Mouse (Mus musculus) heart, embryonic 12.5 days (tissue): ENCODE measurements around the gene Camkk1. TPM values are rescaled to one million over a fixed set of nuclear protein-coding genes. Genes with fewer than 3 reads are reported as not detected.

Source experiments
- ATAC-seq: fragments of 200-750 bp; cut with Nextera tagmentation; 2 replicates; pipeline ENCODE4 v1.8.0; 2017; ENCODE audit warnings: moderate TSS enrichment, moderate library complexity; ENCODE audit not compliant: insufficient number of reproducible peaks, low FRiP score
- H3K27ac ChIP-seq: fragments of 300-500 bp; sonication (generic); 2 replicates; pipeline ENCODE4 v1.5.1; 2016; ENCODE audit warnings: mild to moderate bottlenecking, moderate library complexity; ENCODE audit not compliant: poor library complexity, severe bottlenecking
- H3K27me3 ChIP-seq: fragments of 300-500 bp; sonication (generic); replicated peaks from 2 replicates; pipeline ENCODE4 v1.6.1; 2016; ENCODE audit warnings: mild to moderate bottlenecking, moderate library complexity
- H3K36me3 ChIP-seq: fragments of 300-500 bp; sonication (generic); 2 replicates; pipeline ENCODE4 v1.6.1; 2016; ENCODE audit warnings: mild to moderate bottlenecking, moderate library complexity
- H3K4me1 ChIP-seq: fragments of 300-500 bp; sonication (generic); replicated peaks from 2 replicates; pipeline ENCODE4 v1.6.1; 2016; ENCODE audit warnings: mild to moderate bottlenecking
- H3K4me2 ChIP-seq: fragments of 300-500 bp; sonication (generic); 2 replicates; pipeline ENCODE4 v1.6.1; 2016; ENCODE audit warnings: mild to moderate bottlenecking, moderate library complexity
- H3K4me3 ChIP-seq: fragments of 300-500 bp; sonication (generic); 2 replicates; pipeline ENCODE4 v1.5.1; 2016; ENCODE audit warnings: mild to moderate bottlenecking
- H3K9ac ChIP-seq: fragments of 300-500 bp; sonication (generic); 2 replicates; pipeline ENCODE4 v1.6.1; 2016; ENCODE audit warnings: mild to moderate bottlenecking, moderate library complexity
- H3K9me3 ChIP-seq: fragments of 300-500 bp; sonication (generic); replicated peaks from 2 replicates; pipeline ENCODE4 v1.6.1; 2016; ENCODE audit warnings: mild to moderate bottlenecking, moderate library complexity
- WGBS: fragments of 180-500 bp; shearing (Covaris S2); methylation state at CpG from one replicate; pipeline ENCODE4 v1.1.7; 2016; 5-methylcytosine and 5-hydroxymethylcytosine counted together
- polyA plus RNA-seq: library from polyadenylated mRNA; unstranded; fragments of >200 nt; fragmentation: Nextera tagmentation; extraction: Ambion mirVana; gene quantifications from 2 replicates; pipeline ENCODE4 v1.2.1, GENCODE M21; 2016

Camkk1 gene
- polyA plus RNA-seq, 1 experiment from 2014 or later, result 2.0 TPM

DNA sequence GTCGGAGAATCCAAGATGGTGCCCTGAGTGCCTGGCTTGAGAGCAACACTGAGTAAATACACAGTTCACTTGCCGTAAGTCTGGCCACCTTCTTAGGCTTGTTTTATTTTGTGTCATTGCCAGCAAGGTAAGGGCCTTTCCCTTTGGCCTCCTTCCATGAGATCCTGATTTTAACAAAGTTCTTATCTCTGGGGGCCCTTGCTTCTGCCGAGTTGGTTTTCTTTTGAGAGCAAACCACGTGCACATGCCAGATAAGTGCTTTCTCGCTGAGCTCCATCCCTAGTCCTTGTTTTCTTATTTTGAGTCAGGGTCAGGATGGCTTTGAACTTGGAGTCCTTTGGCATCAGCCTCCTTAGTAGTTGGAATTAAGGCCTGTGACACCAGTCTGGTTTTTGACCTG lies 38.9 kb downstream of the Camkk1 start:
- no peak overlapping the region for H3K27ac ChIP-seq
- H3K9me3 ChIP-seq, result no peaks in the 10 kb centered on the region
- H3K36me3 ChIP-seq, result peaks cover 71% of the 10 kb centered on the region
- peaks cover 11% of the 10 kb centered on the region for H3K4me1 ChIP-seq
- H3K4me3 ChIP-seq, result no peak overlapping the region
- H3K4me2 ChIP-seq, result no peak overlapping the region
- no peak overlapping the region for H3K9ac ChIP-seq
- ATAC-seq, result no peak
- no peaks in the 10 kb centered on the region for H3K27me3 ChIP-seq
- WGBS, result 43% methylated on average over 5 of the region's 5 CpGs

DNA sequence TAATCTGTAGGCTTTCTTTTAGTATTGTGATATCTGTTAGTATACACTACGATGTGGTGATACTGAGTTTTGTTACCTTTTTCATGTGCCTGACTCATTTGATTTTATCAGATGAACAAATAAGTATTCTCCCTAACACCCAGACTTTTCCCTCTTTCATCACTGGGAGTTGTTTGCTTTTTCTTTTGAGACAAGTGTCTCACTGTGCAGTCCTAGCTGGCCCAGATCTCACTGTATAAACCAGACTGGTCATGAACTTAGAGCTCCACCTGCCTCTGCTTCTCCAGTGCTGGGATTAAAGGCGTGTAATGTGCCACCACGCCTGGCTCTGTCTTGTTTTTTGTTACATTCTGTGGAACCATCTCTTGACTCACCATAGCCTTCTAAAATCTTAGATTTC lies 40.8 kb downstream of the Camkk1 start:
- 89% methylated on average over 3 of the region's 3 CpGs for WGBS
- Histone ChIP-seq H3K9ac (no peak overlapping the region), H3K4me3 (no peak overlapping the region), H3K27me3 (no peaks in the 10 kb centered on the region), H3K9me3 (no peaks in the 10 kb centered on the region), H3K36me3 (peaks cover 59% of the 10 kb centered on the region), H3K27ac (no peak overlapping the region), H3K4me1 (peaks cover 13% of the 10 kb centered on the region), H3K4me2 (no peak overlapping the region)
- no peak for ATAC-seq

DNA sequence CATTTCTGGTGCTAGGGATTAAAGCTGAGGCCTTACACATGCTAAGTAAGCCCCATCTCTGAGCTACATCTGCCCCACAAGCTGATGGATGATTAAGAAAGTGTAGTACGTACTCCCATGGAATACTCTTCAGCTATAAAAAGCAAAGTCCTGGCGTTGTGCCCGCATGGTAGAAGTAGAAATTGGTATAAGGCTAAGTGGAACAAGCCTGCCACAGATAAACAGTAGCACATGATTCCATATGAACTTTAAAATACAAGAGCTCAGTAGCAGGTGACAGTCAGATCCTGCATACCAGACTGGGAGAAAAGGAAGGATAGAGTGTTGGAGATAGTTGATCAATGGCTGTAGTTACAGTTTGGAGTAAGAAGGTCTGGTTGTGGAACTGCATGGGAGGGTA lies 42.6 kb downstream of the Camkk1 start:
- no peak for ATAC-seq
- H3K36me3 ChIP-seq, result peaks cover 50% of the 10 kb centered on the region
- 67% methylated on average over 3 of the region's 3 CpGs for WGBS

DNA sequence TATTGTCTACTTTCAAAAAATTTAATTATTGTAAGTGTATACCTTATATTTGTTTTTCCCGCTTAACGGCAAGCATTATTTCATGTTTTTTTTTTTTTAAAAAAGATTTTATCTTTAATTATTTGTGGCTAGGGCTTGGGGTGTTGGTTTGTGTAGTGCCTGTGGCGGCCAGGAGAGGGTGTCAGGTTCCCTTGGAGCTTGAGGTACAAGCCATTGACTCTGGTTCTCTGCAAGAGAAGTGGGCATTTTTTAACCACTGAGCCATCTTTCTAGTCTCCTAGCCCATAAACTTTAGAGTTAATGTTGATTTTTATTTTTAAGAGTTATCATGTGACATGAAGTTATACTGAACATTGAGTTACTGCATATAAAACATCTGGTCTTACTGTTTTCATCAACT lies 53.0 kb downstream of the Camkk1 start:
- ATAC-seq, result no peak
- Histone ChIP-seq H3K4me1 (no peaks in the 10 kb centered on the region), H3K27ac (no peak overlapping the region), H3K4me3 (no peak overlapping the region), H3K4me2 (no peak overlapping the region), H3K9me3 (no peaks in the 10 kb centered on the region), H3K27me3 (no peaks in the 10 kb centered on the region), H3K9ac (no peak overlapping the region), H3K36me3 (peaks cover 79% of the 10 kb centered on the region)
- 77% methylated on average over 3 of the region's 3 CpGs for WGBS

More for the DNA sequence above, 42.6 kb downstream of the Camkk1 start:
- Histone ChIP-seq H3K4me1 (peaks cover 13% of the 10 kb centered on the region), H3K9ac (no peak overlapping the region), H3K27ac (no peak overlapping the region), H3K4me2 (no peak overlapping the region), H3K4me3 (no peak overlapping the region), H3K27me3 (no peaks in the 10 kb centered on the region), H3K9me3 (no peaks in the 10 kb centered on the region)

DNA sequence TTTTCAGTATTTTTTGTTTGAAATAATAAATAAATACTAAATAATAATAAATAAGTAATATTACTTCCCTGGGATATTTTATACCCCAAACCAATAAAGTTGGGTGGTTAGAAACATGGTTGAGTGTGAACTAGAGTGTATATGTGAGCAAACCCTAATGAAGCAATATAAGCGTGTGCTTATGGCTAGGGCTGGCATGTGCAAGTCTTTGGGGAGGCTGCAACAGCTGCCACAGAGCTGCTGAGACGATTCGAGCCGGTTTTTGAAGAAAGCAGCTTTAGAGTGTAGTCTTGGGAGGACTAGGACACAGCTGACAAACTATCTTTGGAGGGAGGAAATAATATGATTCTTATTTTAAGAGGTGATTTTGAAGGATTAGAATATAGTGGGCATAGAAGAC lies 57.5 kb downstream of the Camkk1 start:
- H3K9ac ChIP-seq, result no peak overlapping the region
- ATAC-seq, result no peak
- no peaks in the 10 kb centered on the region for H3K27me3 ChIP-seq
- H3K9me3 ChIP-seq, result no peaks in the 10 kb centered on the region
- 92% methylated on average over 4 of the region's 4 CpGs for WGBS
- H3K36me3 ChIP-seq, result peaks cover 80% of the 10 kb centered on the region
- no peak overlapping the region for H3K27ac ChIP-seq
- H3K4me3 ChIP-seq, result no peak overlapping the region
- no peaks in the 10 kb centered on the region for H3K4me1 ChIP-seq
- no peak overlapping the region for H3K4me2 ChIP-seq

- no peaks in the 10 kb centered on the region for H3K27me3 ChIP-seq
- no peak overlapping the region for H3K4me3 ChIP-seq
- WGBS, result 72% methylated on average over 4 of the region's 4 CpGs
- no peak overlapping the region for H3K27ac ChIP-seq
- no peaks in the 10 kb centered on the region for H3K4me1 ChIP-seq
- no peaks in the 10 kb centered on the region for H3K9me3 ChIP-seq
- H3K36me3 ChIP-seq, result peaks cover 82% of the 10 kb centered on the region
- no peak overlapping the region for H3K9ac ChIP-seq
- H3K4me2 ChIP-seq, result no peak overlapping the region
- ATAC-seq, result no peak
Measured at GRCm38 (mm10) chr11:73076733-73077132, 57.9 kb downstream of the Camkk1 start.

- Histone ChIP-seq H3K4me2 (no peak overlapping the region), H3K27ac (no peak overlapping the region), H3K4me3 (no peak overlapping the region), H3K9ac (no peak overlapping the region), H3K9me3 (no peaks in the 10 kb centered on the region), H3K4me1 (no peaks in the 10 kb centered on the region), H3K36me3 (peaks cover 88% of the 10 kb centered on the region), H3K27me3 (no peaks in the 10 kb centered on the region)
- WGBS, result 95% methylated on average over 6 of the region's 6 CpGs
- no peak for ATAC-seq
Measured at GRCm38 (mm10) chr11:73077211-73077720, 58.5 kb downstream of the Camkk1 start.

GRCm38 (mm10) chr11:73078615-73079014 lies 59.8 kb downstream of the Camkk1 start:
- Histone ChIP-seq H3K36me3 (peaks cover 82% of the 10 kb centered on the region), H3K4me3 (no peak overlapping the region), H3K4me1 (no peaks in the 10 kb centered on the region), H3K9me3 (no peaks in the 10 kb centered on the region), H3K9ac (no peak overlapping the region), H3K27me3 (no peaks in the 10 kb centered on the region), H3K27ac (no peak overlapping the region), H3K4me2 (no peak overlapping the region)
- 92% methylated on average over 8 of the region's 8 CpGs for WGBS
- no peak for ATAC-seq

GRCm38 (mm10) chr11:73080306-73080705 lies 61.5 kb downstream of the Camkk1 start:
- H3K9me3 ChIP-seq, result no peaks in the 10 kb centered on the region
- ATAC-seq, result no peak
- no peak overlapping the region for H3K4me3 ChIP-seq
- H3K9ac ChIP-seq, result no peak overlapping the region
- H3K4me1 ChIP-seq, result peaks cover 9% of the 10 kb centered on the region; the same call in 1 of the 2 replicates
- H3K27ac ChIP-seq, result no peak overlapping the region
- no peak overlapping the region for H3K4me2 ChIP-seq
- peaks cover 77% of the 10 kb centered on the region for H3K36me3 ChIP-seq
- WGBS, result 86% methylated on average over 3 of the region's 3 CpGs
- no peaks in the 10 kb centered on the region for H3K27me3 ChIP-seq

- H3K36me3 ChIP-seq, result peaks cover 45% of the 10 kb centered on the region
- no peaks in the 10 kb centered on the region for H3K9me3 ChIP-seq
- ATAC-seq, result no peak
- 61% methylated on average over 6 of the region's 6 CpGs for WGBS
- no peak overlapping the region for H3K9ac ChIP-seq
- H3K4me1 ChIP-seq, result peaks cover 39% of the 10 kb centered on the region
- peak overlapping the region; percentile 53; the same call in 1 of the 2 replicates for H3K27ac ChIP-seq
- H3K4me2 ChIP-seq, result no peak overlapping the region
- H3K27me3 ChIP-seq, result no peaks in the 10 kb centered on the region
- no peak overlapping the region for H3K4me3 ChIP-seq
Measured at GRCm38 (mm10) chr11:73084303-73084702, 65.5 kb downstream of the Camkk1 start.

GRCm38 (mm10) chr11:73084804-73085231 lies 66.0 kb downstream of the Camkk1 start:
- H3K9me3 ChIP-seq, result no peaks in the 10 kb centered on the region
- H3K4me1 ChIP-seq, result peaks cover 39% of the 10 kb centered on the region
- ATAC-seq, result no peak
- H3K4me2 ChIP-seq, result no peak overlapping the region
- no peak overlapping the region for H3K9ac ChIP-seq
- peak overlapping the region; percentile 53 for H3K27ac ChIP-seq
- peaks cover 41% of the 10 kb centered on the region for H3K36me3 ChIP-seq
- WGBS, result 74% methylated on average over 10 of the region's 10 CpGs
- no peak overlapping the region for H3K4me3 ChIP-seq
- no peaks in the 10 kb centered on the region for H3K27me3 ChIP-seq

DNA sequence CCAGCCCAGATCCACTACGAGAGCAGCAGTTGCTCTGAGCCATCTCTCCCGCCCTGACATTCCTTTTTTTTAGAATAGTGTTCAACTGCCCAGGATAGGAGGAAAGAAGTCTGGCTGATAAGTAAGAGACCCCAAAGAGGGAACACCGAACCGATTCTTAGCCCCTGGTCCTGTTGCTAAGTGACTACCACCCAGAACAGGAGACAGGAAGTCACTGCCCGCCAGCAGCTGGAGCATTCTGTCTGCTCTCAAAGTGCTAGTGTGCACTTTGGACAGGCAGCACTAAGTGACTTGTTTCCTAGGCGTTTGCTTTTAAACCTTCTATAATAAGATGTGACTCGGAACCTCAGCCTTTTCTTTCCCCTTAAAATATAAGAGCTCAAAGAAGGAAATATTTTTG lies 66.6 kb downstream of the Camkk1 start:
- no peak for ATAC-seq
- Histone ChIP-seq H3K4me1 (peaks cover 39% of the 10 kb centered on the region), H3K36me3 (peaks cover 39% of the 10 kb centered on the region), H3K4me2 (peak overlapping the region; percentile 2; the same call in 1 of the 2 replicates), H3K4me3 (no peak overlapping the region), H3K27ac (peak overlapping the region; percentile 53), H3K9me3 (no peaks in the 10 kb centered on the region), H3K27me3 (no peaks in the 10 kb centered on the region), H3K9ac (no peak overlapping the region)
- WGBS, result 43% methylated on average over 7 of the region's 7 CpGs
